Mouse (Mus musculus): ENCODE results near the gene Gimap7. TPM values are rescaled to one million over a fixed set of nuclear protein-coding genes. Genes with fewer than 3 reads are reported as not detected.

The Gimap7 gene
- polyA plus RNA-seq, 1 experiment from 2014 or later, result 0.30 TPM

GRCm38 (mm10) chr6:48698066-48698856 is 20.2 kb upstream of the Gimap7 start:
- Histone ChIP-seq H3K4me3 (replicated peaks) (no peak overlapping the region), H3K27ac (no peak overlapping the region), H3K36me3 (no peaks in the 10 kb centered on the region), H3K4me1 (replicated peaks) (no peaks in the 10 kb centered on the region), H3K27me3 (replicated peaks) (no peaks in the 10 kb centered on the region), H3K4me2 (replicated peaks) (no peak overlapping the region), H3K9me3 (no peaks in the 10 kb centered on the region), H3K9ac (no peak overlapping the region)
- WGBS, result 78% methylated on average over 7 of the region's 7 CpGs
- no peak for ATAC-seq

- no peaks in the 10 kb centered on the region for H3K9me3 ChIP-seq
Observed at GRCm38 (mm10) chr6:48698888-48699287, 19.5 kb upstream of the Gimap7 start.

GRCm38 (mm10) chr6:48700251-48701075 is 18.0 kb upstream of the Gimap7 start:
- 54% methylated on average over 5 of the region's 5 CpGs for WGBS
- Histone ChIP-seq H3K4me2 (replicated peaks) (no peak overlapping the region), H3K4me1 (replicated peaks) (no peaks in the 10 kb centered on the region), H3K27ac (no peak overlapping the region), H3K4me3 (replicated peaks) (no peak overlapping the region), H3K27me3 (replicated peaks) (no peaks in the 10 kb centered on the region), H3K36me3 (no peaks in the 10 kb centered on the region), H3K9ac (no peak overlapping the region), H3K9me3 (no peaks in the 10 kb centered on the region)
- no peak for ATAC-seq

More at GRCm38 (mm10) chr6:48698888-48699287, 19.5 kb upstream of the Gimap7 start:
- no peaks in the 10 kb centered on the region for H3K27me3 ChIP-seq (replicated peaks)
- no peak overlapping the region for H3K27ac ChIP-seq
- no peak overlapping the region for H3K4me3 ChIP-seq (replicated peaks)
- H3K36me3 ChIP-seq, result no peaks in the 10 kb centered on the region
- no peaks in the 10 kb centered on the region for H3K4me1 ChIP-seq (replicated peaks)
- WGBS, result 79% methylated on average over 3 of the region's 3 CpGs
- no peak overlapping the region for H3K4me2 ChIP-seq (replicated peaks)
- no peak overlapping the region for H3K9ac ChIP-seq
- ATAC-seq, result no peak

GRCm38 (mm10) chr6:48702146-48702545 is 16.3 kb upstream of the Gimap7 start:
- no peak overlapping the region; the same call in 1 of the 2 replicates for H3K27ac ChIP-seq
- H3K4me2 ChIP-seq (replicated peaks), result no peak overlapping the region
- 86% methylated on average over 7 of the region's 7 CpGs for WGBS

GRCm38 (mm10) chr6:48702601-48703000 is 15.8 kb upstream of the Gimap7 start:
- Histone ChIP-seq H3K27ac (no peak overlapping the region; the same call in 1 of the 2 replicates), H3K4me3 (replicated peaks) (no peak overlapping the region), H3K9ac (no peak overlapping the region), H3K36me3 (no peaks in the 10 kb centered on the region), H3K4me1 (replicated peaks) (no peaks in the 10 kb centered on the region), H3K9me3 (no peaks in the 10 kb centered on the region), H3K4me2 (replicated peaks) (no peak overlapping the region), H3K27me3 (replicated peaks) (no peaks in the 10 kb centered on the region)
- no peak for ATAC-seq
- WGBS, result 66% methylated on average over 5 of the region's 5 CpGs

More at GRCm38 (mm10) chr6:48702146-48702545, 16.3 kb upstream of the Gimap7 start:
- H3K9ac ChIP-seq, result no peak overlapping the region
- no peaks in the 10 kb centered on the region for H3K4me1 ChIP-seq (replicated peaks)
- H3K27me3 ChIP-seq (replicated peaks), result no peaks in the 10 kb centered on the region
- H3K4me3 ChIP-seq (replicated peaks), result no peak overlapping the region
- H3K36me3 ChIP-seq, result no peaks in the 10 kb centered on the region
- H3K9me3 ChIP-seq, result no peaks in the 10 kb centered on the region
- no peak for ATAC-seq

GRCm38 (mm10) chr6:48704146-48704545 is 14.3 kb upstream of the Gimap7 start:
- H3K9ac ChIP-seq, result no peak overlapping the region
- no peak overlapping the region for H3K4me3 ChIP-seq (replicated peaks)

GRCm38 (mm10) chr6:48706130-48706529 is 12.3 kb upstream of the Gimap7 start:
- Histone ChIP-seq H3K9ac (no peak overlapping the region), H3K4me2 (replicated peaks) (no peak overlapping the region; the same call in 1 of the 2 replicates), H3K4me3 (replicated peaks) (no peak overlapping the region), H3K9me3 (no peaks in the 10 kb centered on the region), H3K27ac (no peak overlapping the region), H3K27me3 (replicated peaks) (no peaks in the 10 kb centered on the region), H3K4me1 (replicated peaks) (no peaks in the 10 kb centered on the region), H3K36me3 (no peaks in the 10 kb centered on the region)
- 61% methylated on average over 3 of the region's 3 CpGs for WGBS
- no peak for ATAC-seq

More at GRCm38 (mm10) chr6:48704146-48704545, 14.3 kb upstream of the Gimap7 start:
- no peaks in the 10 kb centered on the region for H3K9me3 ChIP-seq
- H3K4me2 ChIP-seq (replicated peaks), result no peak overlapping the region
- ATAC-seq, result no peak
- H3K27me3 ChIP-seq (replicated peaks), result no peaks in the 10 kb centered on the region
- H3K4me1 ChIP-seq (replicated peaks), result no peaks in the 10 kb centered on the region
- H3K36me3 ChIP-seq, result no peaks in the 10 kb centered on the region
- H3K27ac ChIP-seq, result no peak overlapping the region

GRCm38 (mm10) chr6:48720326-48720725 is 1.9 kb downstream of the Gimap7 start:
- H3K27ac ChIP-seq, result no peak overlapping the region
- 84% methylated on average over 4 of the region's 4 CpGs for WGBS
- no peak overlapping the region for H3K4me2 ChIP-seq (replicated peaks)
- no peaks in the 10 kb centered on the region for H3K27me3 ChIP-seq (replicated peaks)
- H3K4me1 ChIP-seq (replicated peaks), result no peaks in the 10 kb centered on the region
- H3K9ac ChIP-seq, result no peak overlapping the region
- H3K9me3 ChIP-seq, result no peaks in the 10 kb centered on the region
- H3K4me3 ChIP-seq (replicated peaks), result no peak overlapping the region
- ATAC-seq, result no peak
- no peaks in the 10 kb centered on the region for H3K36me3 ChIP-seq

- Histone ChIP-seq H3K27me3 (replicated peaks) (no peaks in the 10 kb centered on the region), H3K27ac (no peak overlapping the region), H3K4me3 (replicated peaks) (no peak overlapping the region), H3K4me1 (replicated peaks) (no peaks in the 10 kb centered on the region), H3K36me3 (no peaks in the 10 kb centered on the region), H3K4me2 (replicated peaks) (no peak overlapping the region), H3K9ac (no peak overlapping the region), H3K9me3 (no peaks in the 10 kb centered on the region)
- ATAC-seq, result no peak
- 75% methylated on average over 8 of the region's 8 CpGs for WGBS
Observed at GRCm38 (mm10) chr6:48723468-48723867, 5.0 kb downstream of the Gimap7 start.

- Histone ChIP-seq H3K4me1 (replicated peaks) (no peaks in the 10 kb centered on the region), H3K9me3 (no peaks in the 10 kb centered on the region), H3K36me3 (no peaks in the 10 kb centered on the region), H3K27me3 (replicated peaks) (no peaks in the 10 kb centered on the region), H3K9ac (no peak overlapping the region), H3K4me2 (replicated peaks) (no peak overlapping the region), H3K27ac (no peak overlapping the region), H3K4me3 (replicated peaks) (no peak overlapping the region)
- WGBS, result 0% methylated on average over 1 of the region's 1 CpGs
- ATAC-seq, result peak; percentile 75
Observed at GRCm38 (mm10) chr6:48725476-48725875, 7.1 kb downstream of the Gimap7 start.

GRCm38 (mm10) chr6:48727761-48728160 is 9.3 kb downstream of the Gimap7 start:
- no peak for ATAC-seq

GRCm38 (mm10) chr6:48732864-48733304 is 14.5 kb downstream of the Gimap7 start:
- Histone ChIP-seq H3K4me3 (replicated peaks) (no peak overlapping the region), H3K9ac (no peak overlapping the region), H3K36me3 (no peaks in the 10 kb centered on the region), H3K9me3 (no peaks in the 10 kb centered on the region), H3K4me2 (replicated peaks) (no peak overlapping the region), H3K27me3 (replicated peaks) (no peaks in the 10 kb centered on the region), H3K27ac (no peak overlapping the region), H3K4me1 (replicated peaks) (no peaks in the 10 kb centered on the region)
- 38% methylated on average over 8 of the region's 8 CpGs for WGBS
- ATAC-seq, result peak; percentile 47

More at GRCm38 (mm10) chr6:48727761-48728160, 9.3 kb downstream of the Gimap7 start:
- H3K9me3 ChIP-seq, result no peaks in the 10 kb centered on the region
- 90% methylated on average over 5 of the region's 5 CpGs for WGBS
- no peak overlapping the region for H3K9ac ChIP-seq
- no peak overlapping the region for H3K27ac ChIP-seq
- H3K36me3 ChIP-seq, result no peaks in the 10 kb centered on the region
- no peak overlapping the region for H3K4me2 ChIP-seq (replicated peaks)
- no peaks in the 10 kb centered on the region for H3K27me3 ChIP-seq (replicated peaks)
- H3K4me3 ChIP-seq (replicated peaks), result no peak overlapping the region
- H3K4me1 ChIP-seq (replicated peaks), result no peaks in the 10 kb centered on the region
